Mouse (Mus musculus) hindbrain, postnatal 0 days (tissue): Measurements from ENCODE around the gene Carns1. TPM values are rescaled to one million over a fixed set of nuclear protein-coding genes. Genes with fewer than 3 reads are reported as not detected.
A peak's percentile ranks its signal among the peaks of the same experiment; 100 is the strongest.

Source experiments
- ATAC-seq: fragments of 200-750 bp; cut with Nextera tagmentation; 2 replicates; pipeline ENCODE4 v1.8.0; 2017; ENCODE audit warnings: mild to moderate bottlenecking, moderate TSS enrichment, moderate library complexity
- DNase-seq: peaks from one replicate; pipeline ENCODE4 v3.0.0-alpha.2; 2015; ENCODE audit warnings: low spot score
- H3K27ac ChIP-seq: fragments of 300-500 bp; sonication (generic); 2 replicates; pipeline ENCODE4 v1.5.1; 2014; ENCODE audit warnings: mild to moderate bottlenecking
- H3K27me3 ChIP-seq: fragments of 300-500 bp; sonication (generic); 2 replicates; pipeline ENCODE4 v1.6.1; 2014; ENCODE audit warnings: low read length, mixed read lengths; ENCODE audit not compliant: insufficient read depth
- H3K36me3 ChIP-seq: fragments of 300-500 bp; sonication (generic); 2 replicates; pipeline ENCODE4 v1.6.1; 2014; ENCODE audit warnings: low read length, mixed read lengths; ENCODE audit not compliant: insufficient read depth
- H3K4me1 ChIP-seq: fragments of 300-500 bp; sonication (generic); 2 replicates; pipeline ENCODE4 v1.6.1; 2014; ENCODE audit warnings: antibody characterized with exemption, low read length, mixed read lengths; ENCODE audit not compliant: insufficient read depth
- H3K4me2 ChIP-seq: fragments of 300-500 bp; sonication (generic); 2 replicates; pipeline ENCODE4 v1.6.1; 2014; ENCODE audit warnings: low read depth, mild to moderate bottlenecking, low read length, moderate library complexity, mixed read lengths
- H3K4me3 ChIP-seq: fragments of 300-500 bp; sonication (generic); 2 replicates; pipeline ENCODE4 v1.5.1; 2014; ENCODE audit warnings: low read length
- H3K9ac ChIP-seq: fragments of 300-500 bp; sonication (generic); replicated peaks from 2 replicates; pipeline ENCODE4 v1.6.1; 2014; ENCODE audit warnings: mild to moderate bottlenecking, low read length, moderate library complexity, mixed read lengths
- H3K9me3 ChIP-seq: fragments of 300-500 bp; sonication (generic); 2 replicates; pipeline ENCODE4 v1.6.1; 2016; ENCODE audit warnings: low read length, mixed read lengths
- CTCF ChIP-seq: IDR thresholded peaks from 2 replicates; pipeline ENCODE4 v1.5.1; 2016; ENCODE audit warnings: antibody characterized with exemption, control low read depth, low read depth
- WGBS: fragments of 180-500 bp; shearing (Covaris S2); extraction: QIAGEN DNeasy Blood & Tissue Kit; methylation state at CpG from one replicate; pipeline ENCODE4 v1.1.7; 2014; 5-methylcytosine and 5-hydroxymethylcytosine counted together
- polyA plus RNA-seq: library from polyadenylated mRNA; unstranded; fragments of >200 nt; fragmentation: Nextera tagmentation; extraction: Ambion mirVana; gene quantifications from 2 replicates; pipeline ENCODE4 v1.2.1, GENCODE M21; 2015
- total RNA-seq: library from RNA; depleted of rRNA; stranded (reverse); fragments of >200 nt; gene quantifications from 2 replicates; pipeline ENCODE4 v1.2.3, GENCODE M21; 2014; rRNA removed

The Carns1 gene
- total RNA-seq: 5.5 and 8.3 TPM in 2 replicates
- polyA plus RNA-seq: 7.1 and 7.5 TPM in 2 replicates

DNA sequence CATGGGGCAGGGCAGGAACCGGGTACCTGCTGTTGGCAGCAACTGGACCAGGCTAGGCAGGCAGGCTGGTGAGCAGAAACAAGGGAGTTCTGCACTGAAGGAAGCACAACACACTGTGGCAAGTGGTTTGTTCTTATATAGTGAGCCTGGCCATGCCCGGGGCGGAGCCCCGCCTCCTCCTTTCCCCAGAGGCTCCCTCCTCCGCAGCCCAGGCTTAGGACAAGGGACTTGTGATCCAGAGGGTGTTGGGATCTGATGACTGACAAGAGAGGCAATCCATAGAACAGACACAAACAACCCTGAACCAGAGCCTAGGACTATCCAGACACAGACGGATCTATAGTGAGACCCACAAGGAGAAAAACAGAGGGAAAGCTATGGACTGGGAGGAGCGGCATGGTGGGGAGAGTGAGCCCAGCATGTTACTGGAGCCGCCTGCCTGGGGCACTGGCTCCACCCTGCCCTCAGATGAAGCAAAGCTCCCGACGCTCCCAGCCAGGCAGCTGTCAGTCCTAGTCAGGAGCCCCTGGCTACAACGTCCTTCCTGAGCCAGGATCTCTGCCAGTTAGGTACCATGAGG, at the start of gene Carns1:
TSS of gene Carns1 (minus strand) at position 112 of the 580 bp plus-strand sequence.
- Histone ChIP-seq H3K4me1 (peaks cover 10% of the 10 kb centered on the region; the same call in 1 of the 2 replicates), H3K9ac (no peak within 1 kb of the TSS), H3K27me3 (no peaks in the 10 kb centered on the region), H3K27ac (no peak within 1 kb of the TSS), H3K4me2 (peak within 1 kb of the TSS; percentile 24), H3K36me3 (no peaks in the 10 kb centered on the region), H3K4me3 (no peak within 1 kb of the TSS), H3K9me3 (no peaks in the 10 kb centered on the region)
- no peak for TF ChIP-seq CTCF
- peak; percentile 39; the same call in 1 of the 2 replicates for ATAC-seq
- 13% methylated on average over 11 of the region's 11 CpGs for WGBS
- no peak for DNase-seq

GRCm38 (mm10) chr19:4222165-4222564, 46.9 kb upstream of the Carns1 start:
- H3K4me3 ChIP-seq: no peak overlapping the region
- no peak for TF ChIP-seq CTCF
- WGBS: 50% methylated on average over 11 of the region's 11 CpGs
- DNase-seq (peak; percentile 38), ATAC-seq (peak; percentile 69; the same call in 1 of the 2 replicates)
- H3K4me1 ChIP-seq: peaks cover 15% of the 10 kb centered on the region; the same call in 1 of the 2 replicates
- H3K36me3 ChIP-seq: no peaks in the 10 kb centered on the region
- no peaks in the 10 kb centered on the region for H3K9me3 ChIP-seq
- no peak overlapping the region for H3K9ac ChIP-seq
- H3K27me3 ChIP-seq: no peaks in the 10 kb centered on the region
- H3K4me2 ChIP-seq: no peak overlapping the region
- no peak overlapping the region for H3K27ac ChIP-seq

DNA sequence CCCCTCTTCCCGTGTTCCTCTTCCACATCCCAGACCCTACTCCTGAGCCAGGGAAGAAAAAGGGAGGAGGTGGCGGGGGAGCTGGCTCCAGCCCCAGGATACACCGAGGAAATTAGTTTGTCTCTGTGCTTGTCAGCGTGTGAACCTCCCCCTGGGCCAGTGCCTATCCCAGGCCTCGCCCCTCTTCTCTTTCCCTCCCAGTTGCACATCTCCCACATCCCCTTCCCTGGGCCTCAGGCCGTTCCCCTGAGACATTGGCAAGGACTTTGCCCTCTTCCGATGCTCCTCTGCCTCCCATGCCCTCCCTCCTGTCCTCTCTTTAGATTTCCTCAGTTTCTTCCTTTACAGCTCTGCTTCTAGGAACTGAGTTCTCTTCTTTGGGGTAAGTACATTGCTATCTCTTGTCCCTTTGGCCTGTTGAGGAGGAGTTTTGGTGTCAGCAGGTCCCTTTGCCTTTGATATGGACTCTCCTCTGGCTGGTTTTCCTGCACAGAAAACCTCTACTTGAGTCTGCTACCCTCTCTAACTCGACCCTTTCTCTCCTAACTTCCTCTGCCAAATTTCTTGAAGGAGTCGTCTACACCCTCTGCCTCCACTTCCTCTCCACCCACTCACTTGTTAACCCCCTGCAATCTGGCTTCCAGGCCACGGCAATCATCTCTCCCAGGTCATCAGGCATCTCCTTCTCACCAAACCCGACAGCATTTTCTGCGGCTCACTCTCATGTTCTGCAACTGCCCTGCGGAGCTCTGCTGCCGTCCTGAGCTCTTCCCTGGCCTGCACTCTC, 45.9 kb upstream of the Carns1 start:
- H3K27ac ChIP-seq: no peak overlapping the region
- H3K9me3 ChIP-seq: no peaks in the 10 kb centered on the region
- ATAC-seq: no peak
- H3K9ac ChIP-seq: no peak overlapping the region
- no peaks in the 10 kb centered on the region for H3K27me3 ChIP-seq
- no peak for TF ChIP-seq CTCF
- H3K4me1 ChIP-seq: peaks cover 15% of the 10 kb centered on the region; the same call in 1 of the 2 replicates
- H3K36me3 ChIP-seq: no peaks in the 10 kb centered on the region
- DNase-seq: peak; percentile 33
- no peak overlapping the region for H3K4me3 ChIP-seq
- no peak overlapping the region for H3K4me2 ChIP-seq
- WGBS: 33% methylated on average over 14 of the region's 14 CpGs

- no peaks in the 10 kb centered on the region for H3K36me3 ChIP-seq
These were observed 45.1 kb upstream of the Carns1 start for GRCm38 (mm10) chr19:4220416-4220815.

GRCm38 (mm10) chr19:4219943-4220342, 44.7 kb upstream of the Carns1 start:
- WGBS: 73% methylated on average over 6 of the region's 6 CpGs
- no peak overlapping the region for H3K9ac ChIP-seq
- H3K4me1 ChIP-seq: peaks cover 20% of the 10 kb centered on the region; the same call in 1 of the 2 replicates
- H3K27me3 ChIP-seq: no peaks in the 10 kb centered on the region
- H3K4me2 ChIP-seq: no peak overlapping the region
- DNase-seq: no peak
- H3K27ac ChIP-seq: no peak overlapping the region
- no peak overlapping the region for H3K4me3 ChIP-seq
- no peak for ATAC-seq
- H3K9me3 ChIP-seq: no peaks in the 10 kb centered on the region
- H3K36me3 ChIP-seq: no peaks in the 10 kb centered on the region
- TF ChIP-seq CTCF: no peak

More at GRCm38 (mm10) chr19:4220416-4220815, 45.1 kb upstream of the Carns1 start:
- ATAC-seq: no peak
- TF ChIP-seq CTCF: no peak
- no peak overlapping the region for H3K9ac ChIP-seq
- no peak overlapping the region for H3K4me3 ChIP-seq
- H3K27ac ChIP-seq: no peak overlapping the region
- no peaks in the 10 kb centered on the region for H3K27me3 ChIP-seq
- peaks cover 15% of the 10 kb centered on the region; the same call in 1 of the 2 replicates for H3K4me1 ChIP-seq
- no peaks in the 10 kb centered on the region for H3K9me3 ChIP-seq
- no peak for DNase-seq
- no peak overlapping the region for H3K4me2 ChIP-seq
- 23% methylated on average over 4 of the region's 4 CpGs for WGBS

- Histone ChIP-seq H3K4me2 (no peak overlapping the region), H3K9ac (no peak overlapping the region), H3K27ac (no peak overlapping the region), H3K4me3 (no peak overlapping the region), H3K36me3 (no peaks in the 10 kb centered on the region), H3K4me1 (peaks cover 31% of the 10 kb centered on the region; the same call in 1 of the 2 replicates), H3K9me3 (no peaks in the 10 kb centered on the region), H3K27me3 (peaks cover 5% of the 10 kb centered on the region)
- WGBS: 56% methylated on average over 1 of the region's 1 CpGs
- DNase-seq (no peak), ATAC-seq (no peak)
- no peak for TF ChIP-seq CTCF
These were observed 43.5 kb upstream of the Carns1 start for GRCm38 (mm10) chr19:4218784-4219183.
